Mouse (Mus musculus) retina, postnatal 7 days (tissue): ENCODE data around the gene Bag1.

Experiments used
- DNase-seq: peaks from one replicate; pipeline ENCODE4 v3.0.0-alpha.2; 2012; ENCODE audit warnings: low read depth, low spot score

Gene Bag1

GRCm38 (mm10) chr4:40948160-40948708 is at the start of gene Bag1, which contains the start of gene Chmp5:
Gene Bag1, minus strand, starts transcription at chr4:40948294.
Gene Chmp5, plus strand, starts transcription at chr4:40948407.
- DNase-seq: peak; percentile 98

GRCm38 (mm10) chr4:40996302-40996701 is 48.2 kb upstream of the Bag1 start:
- no peak for DNase-seq

- DNase-seq: no peak
These were observed 41.5 kb upstream of the Bag1 start for GRCm38 (mm10) chr4:40989633-40990032.

GRCm38 (mm10) chr4:40983686-40984085 is 35.6 kb upstream of the Bag1 start:
- no peak for DNase-seq

GRCm38 (mm10) chr4:40982486-40982885 is 34.4 kb upstream of the Bag1 start:
- no peak for DNase-seq

GRCm38 (mm10) chr4:40979430-40979829 is 31.3 kb upstream of the Bag1 start:
- no peak for DNase-seq

- DNase-seq: no peak
These were observed 28.6 kb upstream of the Bag1 start for GRCm38 (mm10) chr4:40976651-40977050.

GRCm38 (mm10) chr4:40975678-40976077 is 27.6 kb upstream of the Bag1 start:
- no peak for DNase-seq

- DNase-seq: no peak
These were observed 25.9 kb upstream of the Bag1 start for GRCm38 (mm10) chr4:40974011-40974410.

GRCm38 (mm10) chr4:40971744-40972143 is 23.6 kb upstream of the Bag1 start:
- DNase-seq: peak; percentile 6

- peak; percentile 92 for DNase-seq
These were observed 23.0 kb upstream of the Bag1 start, which contains the start of gene Nfx1 for GRCm38 (mm10) chr4:40970842-40971701. Gene Nfx1, plus strand, starts transcription at chr4:40970906.

GRCm38 (mm10) chr4:40970592-40970841 is 22.4 kb upstream of the Bag1 start:
- no peak for DNase-seq

GRCm38 (mm10) chr4:40969781-40970591 is 21.9 kb upstream of the Bag1 start:
- DNase-seq: peak; percentile 8

- no peak for DNase-seq
These were observed 21.1 kb upstream of the Bag1 start for GRCm38 (mm10) chr4:40969161-40969560.

- DNase-seq: no peak
These were observed 15.4 kb upstream of the Bag1 start for GRCm38 (mm10) chr4:40963536-40963935.

- no peak for DNase-seq
These were observed 7.8 kb upstream of the Bag1 start for GRCm38 (mm10) chr4:40955942-40956341.

- DNase-seq: no peak
These were observed 5.4 kb upstream of the Bag1 start for GRCm38 (mm10) chr4:40953521-40953920.

- no peak for DNase-seq
These were observed 432 bp downstream of the Bag1 start for GRCm38 (mm10) chr4:40947565-40948159.

- no peak for DNase-seq
These were observed 1.5 kb downstream of the Bag1 start for GRCm38 (mm10) chr4:40946516-40947121.

GRCm38 (mm10) chr4:40943651-40944050 is 4.4 kb downstream of the Bag1 start:
- no peak for DNase-seq

GRCm38 (mm10) chr4:40938793-40939192 is 9.3 kb downstream of the Bag1 start:
- DNase-seq: no peak
